Mouse (Mus musculus) right cerebral cortex, postnatal 25 days (tissue): ENCODE measurements around the gene Gdi2.
"Not testable (repeated sequence)": the region's sequence is repeated elsewhere in the genome, so short reads cannot be mapped to it uniquely, and the experiment has no call there.

Source experiments
- DNase-seq: peaks from one replicate; pipeline ENCODE4 v3.0.0; 2022

The Gdi2 gene

DNA sequence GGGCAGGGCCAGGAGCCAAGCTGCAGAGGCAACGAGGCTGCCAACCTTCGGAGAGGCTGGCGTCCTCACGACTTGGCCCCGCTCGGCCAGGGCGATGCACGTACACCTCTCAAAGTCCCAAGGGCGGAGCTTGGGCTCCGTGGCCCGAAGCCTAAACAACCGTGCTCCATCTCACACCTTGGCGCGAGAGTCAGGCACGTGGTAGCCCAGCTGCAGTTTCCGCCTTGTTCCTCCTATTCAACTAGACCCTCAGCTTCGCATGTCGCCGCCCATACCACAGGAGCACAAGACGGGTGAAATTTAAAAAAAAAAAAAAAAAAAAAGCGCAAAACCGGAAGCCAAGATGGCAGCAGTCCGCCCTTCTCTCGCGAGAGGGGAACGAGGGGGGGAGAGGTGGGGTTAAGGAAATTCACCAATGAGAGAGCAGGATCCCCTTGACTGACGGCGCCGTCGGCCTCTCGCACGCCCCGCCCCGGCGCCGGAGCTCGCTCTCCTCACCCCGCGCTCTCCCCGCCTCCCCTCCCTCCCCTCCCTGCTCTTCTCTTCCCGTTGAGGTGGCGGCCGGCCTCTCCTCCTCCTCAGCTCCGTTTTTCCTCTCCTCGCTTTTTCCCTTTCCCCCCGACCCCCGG, at the start of gene Gdi2:
TSS of gene Gdi2 (plus strand) at position 470 of the 629 bp plus-strand sequence.
- DNase-seq: peak; percentile 94

DNA sequence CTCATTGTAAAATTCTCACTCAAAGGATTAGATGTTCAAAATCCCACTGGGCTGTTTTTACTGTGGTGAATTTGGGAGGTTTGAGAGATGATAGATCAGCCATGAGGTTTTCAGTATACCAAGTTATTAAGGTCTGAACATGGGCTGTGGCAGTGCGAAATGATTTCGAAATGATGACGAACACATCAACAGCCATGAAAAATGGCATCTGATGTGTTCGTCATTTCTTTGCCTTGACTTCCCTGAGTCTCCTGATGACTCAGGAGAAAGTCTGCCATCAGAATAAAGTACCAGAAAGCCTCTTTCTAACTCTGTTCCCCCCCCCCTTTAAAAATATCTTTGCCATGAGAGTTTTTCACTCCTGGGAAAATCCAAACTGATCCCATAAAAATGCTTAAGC, 42.3 kb upstream of the Gdi2 start:
- DNase-seq: no peak

DNA sequence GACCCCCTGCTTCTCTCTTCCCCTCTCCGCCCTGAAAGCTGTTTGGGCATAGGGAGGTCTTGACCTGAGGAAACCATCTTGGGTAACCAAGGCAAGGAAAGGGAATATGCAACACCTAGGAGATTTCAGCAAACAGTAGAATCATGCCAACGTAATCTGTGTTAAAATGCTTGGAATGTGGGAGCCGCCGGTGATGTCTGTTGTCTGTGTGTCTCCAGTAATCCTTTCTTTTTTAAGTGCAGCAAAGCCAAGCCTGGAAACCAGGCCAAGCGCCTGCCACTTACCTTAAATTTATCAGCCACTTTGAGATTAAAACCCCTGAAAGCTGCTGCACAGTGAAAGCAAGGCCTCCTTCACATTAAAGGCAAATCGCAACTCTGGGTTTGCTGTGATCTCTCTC, 36.8 kb upstream of the Gdi2 start:
- DNase-seq: not testable (repeated sequence)

DNA sequence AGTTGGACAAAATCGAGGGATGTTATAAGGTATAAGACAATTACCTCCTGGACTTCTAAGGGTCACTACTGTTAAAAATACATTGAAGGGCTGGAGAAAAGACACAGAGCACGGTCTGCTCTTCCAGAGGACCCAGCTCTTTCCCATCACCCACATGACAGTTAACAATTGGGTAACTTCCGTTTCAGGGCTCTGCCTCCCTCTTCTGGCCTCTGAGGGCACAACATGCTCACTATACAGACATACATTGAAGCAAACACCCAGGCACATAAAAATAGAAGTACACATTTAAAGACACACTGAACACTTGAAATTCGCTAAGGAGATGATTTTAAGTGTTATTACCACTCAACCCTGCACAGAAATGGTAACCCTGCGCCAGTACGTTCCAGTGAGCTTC, 22.5 kb upstream of the Gdi2 start:
- DNase-seq: not testable (repeated sequence)

DNA sequence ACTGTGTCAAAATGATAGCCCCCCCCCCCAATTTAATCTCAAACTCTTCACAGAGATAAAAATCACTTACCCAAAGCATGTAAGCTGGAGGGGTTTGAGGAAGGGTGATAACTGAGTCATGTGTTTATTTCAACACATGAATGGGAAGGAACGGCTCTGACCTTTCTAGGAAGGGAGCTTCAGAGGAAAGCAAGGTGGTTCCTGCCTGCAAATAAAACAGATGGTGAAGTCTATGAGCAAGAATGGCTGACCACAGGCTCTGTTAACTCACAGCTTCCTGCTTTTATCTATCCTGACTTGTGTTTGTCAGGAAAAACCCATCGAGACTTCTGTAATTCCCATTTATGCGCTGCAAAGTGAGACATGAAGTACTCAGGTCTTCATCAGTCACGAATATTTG, 18.5 kb upstream of the Gdi2 start:
- DNase-seq: not testable (repeated sequence)

DNA sequence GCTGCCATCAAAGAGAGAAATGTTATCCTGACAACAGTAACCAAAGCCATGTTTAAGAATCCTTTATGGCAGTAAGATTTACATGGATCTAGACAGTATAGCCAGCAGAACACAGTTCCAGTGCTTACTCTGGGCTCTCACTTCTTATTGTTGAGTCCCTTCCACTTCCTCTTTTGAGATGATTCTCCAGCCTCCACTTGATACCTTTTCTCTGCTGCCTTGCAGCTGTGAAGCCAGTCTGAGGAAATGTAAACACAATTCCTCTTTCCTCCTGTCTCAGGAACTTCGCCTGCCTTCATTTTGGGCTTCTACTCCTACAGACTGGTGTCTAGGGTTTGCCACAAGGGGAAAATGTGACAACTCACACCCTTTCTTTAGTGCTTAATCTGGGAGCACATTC, 17.9 kb upstream of the Gdi2 start:
- not testable (repeated sequence) for DNase-seq

DNA sequence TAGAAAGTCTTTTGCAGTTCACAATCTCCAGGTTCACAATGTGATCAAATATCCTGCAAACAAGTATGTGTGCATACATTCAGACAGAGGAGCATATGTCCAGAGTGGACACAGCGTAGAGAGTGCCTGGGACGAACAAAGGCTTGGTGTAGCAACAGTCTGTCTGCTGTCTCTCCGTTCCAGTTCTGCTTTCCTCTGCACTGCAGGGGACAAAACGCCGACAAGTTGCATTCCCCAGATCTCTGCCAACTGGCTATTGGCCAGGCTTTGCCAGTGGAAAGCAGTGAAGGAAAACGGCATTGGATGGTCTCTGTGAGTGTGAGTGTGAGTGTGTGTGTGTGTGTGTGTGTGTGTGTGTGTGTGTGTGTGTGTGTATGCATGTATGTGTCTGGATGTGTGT, 14.4 kb upstream of the Gdi2 start:
- DNase-seq: peak; percentile 15

DNA sequence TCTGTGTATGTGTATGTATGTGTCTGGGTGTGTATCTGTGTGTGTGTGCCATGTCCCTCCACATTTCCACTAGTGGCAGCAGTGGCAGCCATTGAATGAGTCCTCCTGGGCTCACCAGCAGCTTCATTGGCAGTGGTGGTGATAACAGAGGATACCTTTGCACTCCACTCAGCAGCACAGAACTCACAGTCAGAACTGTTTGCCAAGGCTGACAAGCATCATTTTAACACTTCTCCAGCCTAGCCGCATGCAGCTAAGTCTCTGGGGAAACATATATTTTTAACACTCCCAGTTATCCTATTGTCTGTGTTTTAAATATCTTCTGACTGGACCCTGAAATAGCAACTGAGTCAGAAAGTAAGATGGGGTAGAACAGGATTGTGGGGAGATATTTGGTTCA, 13.9 kb upstream of the Gdi2 start:
- no peak for DNase-seq

DNA sequence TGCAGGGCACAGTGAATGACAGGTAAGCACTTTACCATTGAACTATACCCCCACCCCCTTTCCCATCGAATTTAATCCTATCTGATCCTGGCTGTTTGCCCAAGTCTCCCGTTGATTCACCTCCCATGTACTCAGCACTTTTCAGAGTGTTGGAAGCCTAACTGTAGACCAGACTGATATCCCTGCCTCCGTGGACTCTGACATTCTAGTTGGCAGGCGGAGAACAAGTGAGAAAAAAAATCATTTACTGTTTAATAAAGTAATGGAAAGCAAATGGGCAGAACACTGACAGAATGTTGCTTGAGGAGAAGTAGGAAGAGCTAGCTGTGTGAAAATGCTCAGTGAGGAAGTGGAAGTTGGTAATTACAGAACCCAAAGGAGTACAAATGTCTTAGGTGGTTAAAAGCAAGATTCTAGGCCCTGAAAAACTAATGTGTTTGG, 12.2 kb upstream of the Gdi2 start:
- no peak for DNase-seq

DNA sequence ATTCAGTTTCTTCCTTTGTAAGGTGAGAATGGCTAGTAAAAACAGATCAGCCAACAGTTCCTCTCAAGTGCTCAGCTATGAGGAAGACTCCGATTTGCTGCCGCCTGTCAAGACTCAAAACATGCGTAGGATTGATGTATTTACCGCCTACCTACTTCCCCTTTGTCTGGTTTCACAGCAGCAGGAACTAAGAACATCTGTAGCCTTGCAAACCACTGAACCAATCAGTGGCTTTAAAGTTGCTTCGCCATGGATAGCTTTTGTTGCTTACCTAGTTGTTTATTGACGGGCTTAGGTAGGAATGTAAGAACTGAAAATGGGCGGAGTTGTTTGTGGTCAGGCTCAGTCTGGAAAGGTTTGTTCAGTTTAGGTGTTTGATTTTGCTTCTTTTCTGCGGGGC, 11.5 kb upstream of the Gdi2 start:
- no peak for DNase-seq

DNA sequence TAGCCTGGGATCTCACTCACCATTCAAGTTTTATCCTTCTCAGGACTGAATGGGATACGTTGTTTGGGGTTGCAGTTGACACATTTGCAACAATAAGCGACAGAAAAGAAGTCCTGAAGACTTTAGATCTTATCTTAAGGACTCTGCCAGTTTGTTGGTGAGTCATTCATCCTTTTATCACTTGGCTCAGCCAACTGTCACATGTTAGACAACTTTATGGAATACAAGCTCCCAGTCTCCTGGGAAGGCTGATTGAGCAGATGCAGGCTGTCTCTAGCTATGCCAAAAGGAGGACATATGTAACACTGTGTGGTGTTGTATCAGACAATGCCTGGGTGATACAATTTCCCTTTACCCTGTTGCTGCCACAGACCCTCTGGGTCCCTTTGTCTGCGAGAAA, 7.4 kb upstream of the Gdi2 start:
- no peak for DNase-seq

DNA sequence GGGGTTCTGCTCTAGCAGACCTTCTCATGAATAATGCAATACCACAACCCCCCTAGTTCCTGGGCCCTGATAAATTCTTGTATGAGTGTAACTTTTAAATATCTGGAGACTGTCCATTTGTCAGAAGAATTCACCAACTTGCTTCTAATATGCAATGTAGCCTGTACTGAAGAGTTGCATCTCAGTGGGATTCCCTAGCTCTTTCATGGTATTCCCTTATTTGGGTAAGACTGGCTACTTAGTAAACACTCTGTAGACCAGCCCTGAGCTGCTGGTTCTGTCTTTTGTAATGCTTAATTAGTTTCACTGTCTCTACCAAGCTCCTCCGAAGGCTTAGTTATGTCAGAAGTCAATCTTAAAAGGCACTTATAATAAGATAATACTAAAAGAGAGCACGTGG, 6.7 kb upstream of the Gdi2 start:
- not testable (repeated sequence) for DNase-seq

DNA sequence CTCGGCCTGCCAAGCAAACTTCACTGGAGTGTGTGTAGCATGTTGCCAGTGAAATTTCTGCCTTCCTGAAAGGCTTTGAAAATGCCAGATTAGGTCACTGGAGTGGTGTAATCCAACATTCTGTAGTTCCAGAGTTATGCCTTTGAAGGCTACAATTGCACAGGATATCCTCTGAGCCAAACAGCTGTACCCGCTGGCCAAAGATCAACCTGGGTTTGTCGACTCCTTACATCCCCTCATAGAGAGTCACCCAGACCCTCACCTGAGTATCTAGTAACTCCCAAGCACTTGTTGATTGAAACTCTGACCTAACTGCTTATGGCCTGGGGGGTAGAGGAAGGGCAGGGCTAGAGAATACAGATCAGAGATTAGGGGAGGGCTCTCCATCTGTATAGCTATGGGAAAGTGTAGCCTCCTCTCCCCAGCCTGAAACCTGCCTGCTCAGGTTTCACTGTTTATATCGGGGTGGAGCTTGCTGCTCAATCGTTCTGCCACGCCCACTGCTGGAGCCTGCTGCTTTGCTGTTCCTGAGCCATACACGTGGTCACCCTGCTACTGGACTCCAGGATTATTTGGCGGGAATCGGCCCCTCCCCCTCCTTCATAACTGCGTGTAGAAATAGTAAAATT, 6.1 kb upstream of the Gdi2 start:
- no peak for DNase-seq

DNA sequence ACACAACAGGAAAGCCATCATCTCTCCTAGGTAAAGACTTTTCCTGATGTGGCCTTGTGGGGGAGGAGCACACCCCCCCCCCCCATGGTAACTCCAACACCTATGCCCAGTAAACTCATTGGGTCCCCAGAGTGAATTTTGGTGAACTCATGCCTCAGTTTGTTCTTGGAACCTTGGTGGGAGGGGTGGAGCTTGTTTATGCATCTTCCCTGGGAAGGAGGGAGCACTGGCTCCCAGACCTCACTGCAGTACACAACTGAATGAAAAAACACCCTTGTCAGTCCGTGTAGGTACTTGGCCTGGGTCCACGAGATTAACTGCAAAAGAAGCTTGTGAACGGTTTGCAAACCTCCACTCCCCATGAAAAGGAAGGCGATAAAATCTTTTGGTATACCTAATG, 5.4 kb upstream of the Gdi2 start:
- no peak for DNase-seq

DNA sequence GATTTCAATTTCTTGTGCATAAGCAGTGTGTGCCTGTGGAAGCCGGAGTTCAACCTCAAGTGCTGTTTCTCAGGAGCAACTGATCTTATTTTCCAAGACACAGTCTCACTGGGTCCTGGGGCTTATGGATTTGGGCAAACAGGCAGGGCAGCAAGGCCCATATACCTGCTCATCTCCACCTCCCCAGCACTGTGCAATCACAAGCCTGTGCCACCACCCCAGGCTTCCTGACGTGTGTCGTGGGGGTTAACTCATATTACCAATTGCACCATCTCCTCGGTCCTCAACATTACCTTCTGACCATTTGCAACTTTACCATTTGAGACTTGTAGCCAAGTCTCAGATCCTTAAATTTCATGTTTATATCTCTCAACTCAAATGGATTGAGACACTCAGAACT, 3.7 kb upstream of the Gdi2 start:
- DNase-seq: no peak

DNA sequence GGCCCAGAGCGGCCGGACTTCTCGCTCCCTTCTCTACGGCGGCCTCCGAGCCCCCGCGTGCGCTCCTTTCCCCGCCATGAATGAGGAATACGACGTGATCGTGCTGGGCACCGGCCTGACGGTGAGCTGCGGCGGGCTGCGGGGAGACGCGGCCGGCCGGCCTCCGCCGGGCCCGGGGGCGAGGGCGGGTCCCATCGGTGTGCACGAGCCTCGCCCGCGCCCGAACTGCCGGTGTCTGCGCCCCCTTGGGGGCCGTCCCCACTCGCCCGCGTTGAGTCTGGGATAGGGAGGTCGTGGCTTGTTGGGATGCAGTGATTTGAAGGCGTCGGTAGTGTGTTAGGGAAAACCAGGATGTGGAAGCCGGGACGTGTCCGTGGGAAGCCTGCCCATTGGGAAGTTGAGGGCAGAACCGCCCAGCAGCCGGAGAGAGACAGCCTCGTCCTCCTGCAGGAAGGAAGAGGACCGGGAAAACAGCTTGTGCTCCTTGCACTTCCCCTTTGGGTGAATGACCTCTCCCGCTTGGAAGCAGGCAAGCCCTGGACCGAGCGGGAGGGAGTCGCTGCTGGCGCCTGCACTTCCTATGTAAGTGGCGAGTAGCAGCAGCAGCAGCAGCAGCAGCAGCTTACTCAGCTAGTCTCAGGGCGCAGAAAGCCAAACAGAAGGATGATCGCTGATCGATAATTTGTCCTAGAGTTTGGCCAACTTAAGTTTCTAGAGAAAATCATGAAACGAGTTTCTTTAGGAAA, 533 bp downstream of the Gdi2 start:
- DNase-seq: peak; percentile 69

DNA sequence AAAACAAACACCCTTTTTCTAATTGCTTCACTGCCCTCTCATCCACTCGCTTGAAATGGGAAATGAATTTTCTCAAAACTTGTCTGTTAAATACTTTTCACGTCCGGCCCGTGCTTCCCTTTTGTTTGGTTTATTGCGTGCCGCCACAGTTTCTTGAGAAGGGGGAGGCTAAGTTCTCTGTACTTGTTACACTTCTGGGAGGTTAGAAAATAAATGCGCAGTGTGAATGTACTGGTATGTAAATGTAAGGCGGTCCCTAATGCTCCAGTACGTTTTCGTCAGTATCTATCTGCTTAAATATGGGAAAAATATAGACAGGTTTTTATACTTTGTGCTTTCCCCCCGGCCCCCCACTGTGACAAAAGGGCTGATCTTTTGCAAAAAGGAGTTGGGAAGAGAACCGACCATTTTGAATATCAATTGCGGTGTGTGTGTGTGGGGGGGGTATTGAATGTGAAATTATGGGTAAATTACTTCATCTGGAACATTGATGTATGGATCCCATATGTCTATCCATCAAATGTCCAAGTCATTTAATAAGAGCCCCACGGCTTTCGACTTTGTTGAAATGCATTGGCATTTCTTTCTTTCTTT, 1.2 kb downstream of the Gdi2 start:
- no peak for DNase-seq

DNA sequence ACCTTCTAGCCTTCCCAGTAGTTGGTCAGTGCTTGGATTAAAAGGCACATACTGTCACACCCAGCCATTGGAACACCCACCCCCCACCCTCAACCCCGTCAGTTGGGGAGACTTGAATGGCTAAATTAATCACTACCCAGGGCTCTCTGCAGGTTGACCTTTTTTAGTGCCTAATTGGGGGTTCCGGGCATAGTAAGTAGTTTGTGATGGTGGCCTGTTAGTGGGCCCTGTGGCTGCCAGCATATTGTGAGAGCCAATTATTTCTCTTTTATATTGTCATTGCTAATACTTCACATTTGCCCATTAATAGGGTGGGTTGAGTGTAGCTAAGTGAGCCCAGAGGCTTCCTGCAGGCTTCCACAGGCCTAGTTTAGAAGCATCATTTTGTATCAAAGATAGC, 2.3 kb downstream of the Gdi2 start:
- no peak for DNase-seq

DNA sequence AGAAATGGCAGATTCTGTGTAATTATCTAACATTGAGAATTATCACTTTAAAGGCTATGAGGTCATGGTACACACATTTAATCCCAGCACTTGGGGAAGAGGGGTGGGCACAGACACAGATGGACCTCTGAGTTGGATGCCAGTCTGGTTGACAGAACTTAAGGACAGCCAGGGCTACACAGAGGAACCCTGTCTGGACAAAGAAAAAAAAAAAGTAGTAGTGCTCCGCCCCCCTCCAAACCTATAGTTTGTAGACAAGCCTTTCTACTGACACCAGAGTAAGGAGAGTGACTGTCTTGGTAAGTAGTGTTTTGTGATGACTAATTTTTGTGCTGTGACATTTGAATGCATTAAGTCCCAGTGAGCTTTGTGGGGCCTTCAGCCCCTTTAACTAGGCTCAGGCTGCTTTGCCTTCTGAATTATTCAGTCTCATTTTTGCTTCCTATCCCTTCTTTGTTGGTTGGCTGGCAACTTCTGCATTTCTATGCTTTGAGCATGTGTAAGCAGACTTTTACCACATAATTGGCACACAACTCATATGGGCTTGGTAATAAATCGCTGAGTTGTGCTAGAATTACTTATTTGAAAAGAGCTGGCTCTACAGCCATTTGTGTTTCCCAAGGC, 3.4 kb downstream of the Gdi2 start:
- DNase-seq: no peak

DNA sequence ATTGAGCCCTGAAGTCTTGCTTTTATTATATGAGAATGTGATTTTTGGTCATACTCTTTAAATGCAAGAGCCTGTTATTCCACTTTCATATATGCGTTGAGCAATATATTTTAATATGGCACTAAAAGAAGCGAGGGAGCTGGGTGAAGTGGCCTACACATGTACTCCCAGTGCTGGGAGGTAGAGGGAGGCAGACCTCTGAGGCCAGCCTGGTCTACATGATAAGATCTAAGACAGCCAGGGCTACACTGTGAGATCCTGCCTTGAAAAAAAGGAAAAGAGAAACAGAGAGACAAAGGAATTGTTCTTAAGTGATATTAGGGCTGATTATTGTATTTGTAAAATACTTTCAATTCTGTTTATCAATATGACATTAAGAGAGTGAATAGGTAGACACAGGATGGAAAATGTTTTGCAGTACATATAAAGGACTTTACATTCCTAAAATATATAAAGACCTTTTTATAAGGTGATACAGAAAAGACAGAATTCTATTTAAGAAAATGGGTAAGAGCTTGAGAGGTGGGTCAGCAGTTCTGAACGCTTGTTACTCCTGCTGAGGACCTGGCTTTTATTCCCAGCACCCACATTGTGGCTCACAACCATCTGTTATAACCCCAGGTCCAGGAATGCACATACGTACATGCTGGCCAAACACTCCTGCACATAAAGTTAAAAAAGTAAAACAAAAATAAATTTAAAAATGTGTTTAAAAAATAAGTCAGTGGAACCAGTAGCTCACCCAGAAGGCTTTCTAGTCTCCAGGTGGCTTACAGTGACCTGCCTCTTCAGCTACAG, 6.4 kb downstream of the Gdi2 start:
- no peak for DNase-seq

DNA sequence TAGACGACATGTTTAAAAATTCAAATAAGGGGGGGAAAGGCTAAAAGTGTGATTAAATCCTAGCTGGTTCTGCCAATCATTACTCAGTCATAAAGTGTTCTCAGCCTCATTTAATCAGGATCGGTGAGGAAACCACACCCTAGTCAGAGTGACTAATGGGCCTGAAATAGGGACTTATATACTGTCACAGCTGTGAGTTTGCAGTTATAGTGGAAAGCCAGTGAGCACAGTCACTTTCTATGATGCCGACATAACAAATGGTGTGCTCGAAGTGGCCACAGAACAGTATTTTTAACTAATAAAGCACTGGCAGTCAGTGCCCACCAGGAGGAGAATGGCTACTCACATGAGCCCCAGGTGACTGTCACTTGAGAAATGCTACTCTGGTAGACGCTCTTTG, 7.1 kb downstream of the Gdi2 start:
- no peak for DNase-seq

DNA sequence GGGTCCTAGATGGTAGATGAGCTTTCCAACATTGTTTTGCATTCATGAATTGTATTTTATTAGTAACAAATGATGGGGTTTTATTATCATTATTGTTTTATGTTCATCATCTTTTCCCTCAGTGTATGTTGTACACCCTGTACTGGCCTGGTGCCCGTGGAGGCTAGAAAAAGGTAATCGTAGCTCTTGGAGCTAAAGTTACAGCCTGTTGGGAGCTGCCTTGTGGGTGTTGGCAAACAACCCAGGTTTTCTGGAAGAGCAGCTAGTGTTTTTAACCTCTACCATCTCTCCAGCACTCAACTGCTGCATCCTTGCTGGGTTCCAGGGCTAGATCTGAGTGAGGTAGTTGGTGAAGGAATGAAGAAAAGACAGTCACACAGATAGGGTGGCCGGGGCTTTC, 9.5 kb downstream of the Gdi2 start:
- DNase-seq: no peak

DNA sequence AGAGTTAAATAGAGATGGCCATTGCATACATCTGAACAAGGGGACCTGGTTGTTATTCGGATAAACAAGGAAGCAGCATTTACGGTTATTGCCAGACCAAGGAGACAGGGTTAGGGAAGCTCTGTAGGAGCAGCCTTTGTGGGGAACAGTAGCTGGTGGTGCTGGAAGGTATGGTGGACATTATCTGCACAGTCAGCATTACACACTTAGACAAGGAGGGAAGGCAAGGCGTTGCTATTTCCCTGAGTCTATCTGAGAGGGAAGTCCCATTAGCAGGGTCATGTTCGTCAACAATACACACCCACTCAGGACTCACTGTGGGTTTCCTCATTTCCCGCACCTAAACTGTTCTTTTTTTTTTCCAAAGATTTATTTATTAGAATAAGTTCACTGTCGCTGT, 10.0 kb downstream of the Gdi2 start:
- DNase-seq: no peak
